Mouse (Mus musculus): ENCODE measurements around the gene Slc25a21. TPM values are rescaled to one million over a fixed set of nuclear protein-coding genes. Genes with fewer than 3 reads are reported as not detected.

Slc25a21 gene
- polyA plus RNA-seq, 1 experiment from 2014 or later, result not detected

DNA sequence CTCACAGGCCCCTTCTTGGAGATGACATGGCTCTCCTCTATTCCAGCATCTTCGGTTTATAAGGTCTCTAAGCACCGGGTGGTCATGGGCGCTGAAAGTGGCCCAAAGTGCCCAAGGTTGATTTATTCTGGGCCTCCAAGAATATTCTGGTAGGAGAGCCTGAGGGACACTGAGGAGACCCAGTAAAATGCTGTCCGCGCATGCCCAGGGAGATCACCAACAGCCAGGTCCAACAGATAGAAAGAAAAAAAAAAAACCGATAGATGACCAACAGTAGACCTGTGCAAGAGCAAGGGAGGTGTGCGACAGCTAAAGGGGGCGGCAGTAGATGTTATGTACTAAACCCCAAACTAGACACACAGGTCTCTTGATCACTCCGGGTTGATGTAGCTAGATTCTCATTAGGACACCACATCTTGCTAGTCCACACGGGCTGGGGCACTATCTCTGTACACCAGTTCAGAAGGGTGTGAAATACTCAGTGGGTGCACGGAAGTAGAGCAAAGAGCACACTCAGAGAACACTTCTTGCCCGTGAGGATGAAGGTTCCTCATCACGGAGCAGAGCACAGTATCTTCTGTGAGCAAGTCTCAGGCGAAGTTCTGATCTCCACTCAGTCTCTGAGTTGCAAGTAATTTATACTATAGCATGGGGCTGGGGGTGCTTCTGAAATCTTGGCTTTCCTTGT lies 503.7 kb downstream of the Slc25a21 start:
- ATAC-seq (no peak), DNase-seq (ENCODE audit: low spot score) (no peak)
- H3K4me2 ChIP-seq (ENCODE audit: low read length), result no peak overlapping the region
- H3K9ac ChIP-seq (ENCODE audit: low read length), result no peak overlapping the region
- peaks cover 98% of the 10 kb centered on the region for H3K27me3 ChIP-seq (replicated peaks; ENCODE audit: control insufficient read depth, insufficient read depth, low read length)
- WGBS, result 3% methylated on average over 14 of the region's 14 CpGs
- no peaks in the 10 kb centered on the region for H3K36me3 ChIP-seq (ENCODE audit: control insufficient read depth, insufficient read depth, low read length)
- H3K27ac ChIP-seq (ENCODE audit: low read depth, low read length), result no peak overlapping the region
- no peaks in the 10 kb centered on the region for H3K4me1 ChIP-seq (ENCODE audit: control insufficient read depth, insufficient read depth, low read length)
- no peaks in the 10 kb centered on the region for H3K9me3 ChIP-seq (replicated peaks; ENCODE audit: control insufficient read depth, low read length)
- H3K4me3 ChIP-seq (ENCODE audit: low read depth, low read length), result no peak overlapping the region

DNA sequence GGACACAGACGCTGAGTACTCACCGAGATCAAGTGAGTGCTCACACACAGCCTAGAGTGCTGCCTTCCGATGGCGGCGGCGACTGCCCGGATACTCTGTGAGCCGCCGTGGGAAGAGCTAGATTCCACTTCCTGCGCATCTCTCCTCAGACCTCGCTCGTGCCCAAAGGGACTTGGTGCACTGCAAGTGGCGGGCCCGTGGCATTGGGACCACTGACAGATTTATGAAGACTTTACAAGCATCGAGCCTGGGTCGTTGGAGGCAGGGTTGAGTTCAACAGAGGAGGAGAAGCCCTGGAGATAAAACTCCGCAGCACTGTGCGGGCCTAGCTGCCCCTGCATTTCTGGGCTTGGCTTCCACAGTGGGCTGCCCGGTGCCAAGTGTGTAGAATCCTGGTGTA lies 504.7 kb downstream of the Slc25a21 start:
- no peaks in the 10 kb centered on the region for H3K9me3 ChIP-seq (replicated peaks; ENCODE audit: control insufficient read depth, low read length)
- H3K4me1 ChIP-seq (ENCODE audit: control insufficient read depth, insufficient read depth, low read length), result no peaks in the 10 kb centered on the region
- H3K4me2 ChIP-seq (ENCODE audit: low read length), result no peak overlapping the region
- 2% methylated on average over 19 of the region's 19 CpGs for WGBS
- DNase-seq (ENCODE audit: low spot score), result no peak
- ATAC-seq, result no peak
- H3K36me3 ChIP-seq (ENCODE audit: control insufficient read depth, insufficient read depth, low read length), result no peaks in the 10 kb centered on the region
- no peak overlapping the region for H3K4me3 ChIP-seq (ENCODE audit: low read depth, low read length)
- peaks cover 95% of the 10 kb centered on the region for H3K27me3 ChIP-seq (replicated peaks; ENCODE audit: control insufficient read depth, insufficient read depth, low read length)
- no peak overlapping the region for H3K9ac ChIP-seq (ENCODE audit: low read length)
- no peak overlapping the region for H3K27ac ChIP-seq (ENCODE audit: low read depth, low read length)

GRCm38 (mm10) chr12:56691427-56692079 lies 505.7 kb downstream of the Slc25a21 start, which contains the start of gene Pax9:
Gene Pax9 (plus strand): TSS chr12:56691767.
- peaks cover 92% of the 10 kb centered on the region for H3K27me3 ChIP-seq (replicated peaks; ENCODE audit: control insufficient read depth, insufficient read depth, low read length)
- H3K9ac ChIP-seq (ENCODE audit: low read length), result no peak within 1 kb of the TSS
- ATAC-seq (no peak), DNase-seq (ENCODE audit: low spot score) (no peak)
- H3K36me3 ChIP-seq (ENCODE audit: control insufficient read depth, insufficient read depth, low read length), result no peaks in the 10 kb centered on the region
- no peaks in the 10 kb centered on the region for H3K4me1 ChIP-seq (ENCODE audit: control insufficient read depth, insufficient read depth, low read length)
- H3K4me2 ChIP-seq (ENCODE audit: low read length), result no peak within 1 kb of the TSS
- WGBS, result 0% methylated on average over 39 of the region's 40 CpGs
- no peak within 1 kb of the TSS for H3K4me3 ChIP-seq (ENCODE audit: low read depth, low read length)
- H3K27ac ChIP-seq (ENCODE audit: low read depth, low read length), result no peak within 1 kb of the TSS
- H3K9me3 ChIP-seq (replicated peaks; ENCODE audit: control insufficient read depth, low read length), result no peaks in the 10 kb centered on the region

- no peak overlapping the region for H3K4me3 ChIP-seq (ENCODE audit: low read depth, low read length)
- peaks cover 92% of the 10 kb centered on the region for H3K27me3 ChIP-seq (replicated peaks; ENCODE audit: control insufficient read depth, insufficient read depth, low read length)
- no peaks in the 10 kb centered on the region for H3K9me3 ChIP-seq (replicated peaks; ENCODE audit: control insufficient read depth, low read length)
- H3K4me2 ChIP-seq (ENCODE audit: low read length), result no peak overlapping the region
- H3K9ac ChIP-seq (ENCODE audit: low read length), result no peak overlapping the region
- H3K27ac ChIP-seq (ENCODE audit: low read depth, low read length), result no peak overlapping the region
- ATAC-seq (no peak), DNase-seq (ENCODE audit: low spot score) (no peak)
- no peaks in the 10 kb centered on the region for H3K4me1 ChIP-seq (ENCODE audit: control insufficient read depth, insufficient read depth, low read length)
- H3K36me3 ChIP-seq (ENCODE audit: control insufficient read depth, insufficient read depth, low read length), result no peaks in the 10 kb centered on the region
- WGBS, result under 1% methylated on average over 12 of the region's 12 CpGs
Measured at GRCm38 (mm10) chr12:56691001-56691400, 506.3 kb downstream of the Slc25a21 start.

DNA sequence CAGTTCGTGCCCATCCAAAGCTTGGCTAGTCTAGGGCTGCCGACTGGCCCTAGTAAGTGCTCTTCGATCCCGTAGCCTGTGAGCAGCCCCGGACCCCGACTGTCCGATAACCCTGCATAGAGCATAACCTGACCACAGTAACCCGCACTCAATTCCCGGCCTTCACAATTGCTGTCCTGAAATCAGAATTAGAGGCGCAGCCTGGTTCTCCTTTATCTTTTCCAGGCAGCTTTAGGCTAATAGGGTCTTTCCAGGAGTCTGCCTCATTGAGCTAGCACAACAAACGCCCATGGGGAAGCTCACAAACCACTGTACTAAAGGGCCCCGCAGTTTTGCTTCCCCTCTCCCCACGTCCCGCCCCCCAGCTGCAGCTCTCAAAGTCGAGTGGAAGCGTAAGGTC lies 506.9 kb downstream of the Slc25a21 start:
- no peak overlapping the region for H3K4me3 ChIP-seq (ENCODE audit: low read depth, low read length)
- no peak for DNase-seq (ENCODE audit: low spot score)
- peaks cover 92% of the 10 kb centered on the region for H3K27me3 ChIP-seq (replicated peaks; ENCODE audit: control insufficient read depth, insufficient read depth, low read length)
- H3K27ac ChIP-seq (ENCODE audit: low read depth, low read length), result no peak overlapping the region
- under 1% methylated on average over 16 of the region's 16 CpGs for WGBS
- H3K36me3 ChIP-seq (ENCODE audit: control insufficient read depth, insufficient read depth, low read length), result no peaks in the 10 kb centered on the region
- no peak overlapping the region for H3K4me2 ChIP-seq (ENCODE audit: low read length)
- no peak for ATAC-seq
- H3K4me1 ChIP-seq (ENCODE audit: control insufficient read depth, insufficient read depth, low read length), result no peaks in the 10 kb centered on the region
- H3K9me3 ChIP-seq (replicated peaks; ENCODE audit: control insufficient read depth, low read length), result no peaks in the 10 kb centered on the region
- no peak overlapping the region for H3K9ac ChIP-seq (ENCODE audit: low read length)

DNA sequence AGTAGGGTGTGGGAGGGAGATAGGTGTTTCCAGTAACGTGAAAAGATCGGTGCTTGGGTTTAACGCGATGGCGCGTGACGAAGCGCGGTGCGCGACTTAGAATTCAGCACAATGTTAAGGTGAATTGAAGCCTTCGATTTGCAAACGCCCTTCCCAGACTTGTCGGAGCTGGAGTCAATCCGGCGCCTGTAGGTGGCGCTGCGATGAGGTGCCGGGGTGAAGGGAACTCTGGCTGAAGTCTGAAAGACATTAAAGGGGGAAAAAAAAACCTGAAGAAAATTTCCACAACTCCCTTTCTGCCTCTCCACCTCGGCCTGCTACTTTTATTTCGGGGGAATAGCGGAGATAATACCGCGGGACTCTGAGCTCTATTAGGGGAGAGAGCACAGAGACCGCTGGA lies 507.5 kb downstream of the Slc25a21 start:
- H3K27ac ChIP-seq (ENCODE audit: low read depth, low read length), result no peak overlapping the region
- no peak overlapping the region for H3K4me3 ChIP-seq (ENCODE audit: low read depth, low read length)
- peaks cover 92% of the 10 kb centered on the region for H3K27me3 ChIP-seq (replicated peaks; ENCODE audit: control insufficient read depth, insufficient read depth, low read length)
- ATAC-seq, result peak; percentile 30; the same call in 1 of the 2 replicates
- no peak overlapping the region for H3K9ac ChIP-seq (ENCODE audit: low read length)
- H3K36me3 ChIP-seq (ENCODE audit: control insufficient read depth, insufficient read depth, low read length), result no peaks in the 10 kb centered on the region
- DNase-seq (ENCODE audit: low spot score), result peak; percentile 60
- H3K4me2 ChIP-seq (ENCODE audit: low read length), result no peak overlapping the region
- H3K9me3 ChIP-seq (replicated peaks; ENCODE audit: control insufficient read depth, low read length), result no peaks in the 10 kb centered on the region
- WGBS, result under 1% methylated on average over 25 of the region's 25 CpGs
- no peaks in the 10 kb centered on the region for H3K4me1 ChIP-seq (ENCODE audit: control insufficient read depth, insufficient read depth, low read length)

DNA sequence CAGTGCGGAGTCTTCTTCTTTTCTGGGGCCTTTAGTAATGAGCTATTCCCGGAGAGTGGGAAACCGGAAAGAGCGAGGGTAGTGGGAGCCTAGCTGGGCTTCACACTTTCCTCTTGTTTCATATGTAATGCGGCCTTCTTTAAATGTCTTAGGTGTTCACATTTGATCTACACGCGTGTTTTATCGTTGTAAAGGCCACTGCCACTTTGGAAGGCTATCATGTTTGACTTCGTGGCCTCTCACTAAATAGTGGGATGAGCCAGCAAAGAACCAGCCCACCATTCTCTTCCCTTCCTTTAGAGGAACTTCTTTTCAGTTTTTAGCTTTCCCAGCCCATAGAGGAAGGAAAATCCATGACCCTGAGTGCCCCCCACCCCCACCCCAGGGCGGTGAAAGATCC lies 507.9 kb downstream of the Slc25a21 start:
- H3K9me3 ChIP-seq (replicated peaks; ENCODE audit: control insufficient read depth, low read length), result no peaks in the 10 kb centered on the region
- H3K4me1 ChIP-seq (ENCODE audit: control insufficient read depth, insufficient read depth, low read length), result no peaks in the 10 kb centered on the region
- peaks cover 92% of the 10 kb centered on the region for H3K27me3 ChIP-seq (replicated peaks; ENCODE audit: control insufficient read depth, insufficient read depth, low read length)
- H3K4me2 ChIP-seq (ENCODE audit: low read length), result no peak overlapping the region
- H3K27ac ChIP-seq (ENCODE audit: low read depth, low read length), result no peak overlapping the region
- no peaks in the 10 kb centered on the region for H3K36me3 ChIP-seq (ENCODE audit: control insufficient read depth, insufficient read depth, low read length)
- 2% methylated on average over 10 of the region's 10 CpGs for WGBS
- no peak overlapping the region for H3K4me3 ChIP-seq (ENCODE audit: low read depth, low read length)
- ATAC-seq (no peak), DNase-seq (ENCODE audit: low spot score) (no peak)
- H3K9ac ChIP-seq (ENCODE audit: low read length), result no peak overlapping the region

DNA sequence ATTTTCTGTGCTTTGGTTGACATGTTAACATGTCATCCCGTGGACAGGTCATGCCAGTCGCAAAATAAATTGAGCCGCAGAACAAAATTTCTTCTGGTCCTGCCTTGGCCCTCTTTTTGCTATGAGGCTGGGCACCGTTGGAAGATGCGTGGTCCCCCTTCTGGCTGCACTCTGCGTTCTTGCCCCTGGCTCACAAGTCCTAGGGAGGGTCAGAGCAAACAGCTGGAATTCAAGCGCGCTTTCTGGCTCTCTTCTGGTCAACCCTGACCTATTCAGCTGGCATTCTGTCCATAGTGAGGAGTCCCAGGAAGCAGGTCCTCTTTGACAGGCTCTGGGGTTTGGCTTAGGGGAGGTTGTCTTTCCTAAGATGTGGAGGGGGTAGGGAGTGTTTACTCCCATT lies 508.4 kb downstream of the Slc25a21 start:
- no peak overlapping the region for H3K4me3 ChIP-seq (ENCODE audit: low read depth, low read length)
- H3K27me3 ChIP-seq (replicated peaks; ENCODE audit: control insufficient read depth, insufficient read depth, low read length), result peaks cover 93% of the 10 kb centered on the region
- DNase-seq (ENCODE audit: low spot score) (no peak), ATAC-seq (no peak)
- 3% methylated on average over 8 of the region's 8 CpGs for WGBS
- no peaks in the 10 kb centered on the region for H3K36me3 ChIP-seq (ENCODE audit: control insufficient read depth, insufficient read depth, low read length)
- H3K9me3 ChIP-seq (replicated peaks; ENCODE audit: control insufficient read depth, low read length), result no peaks in the 10 kb centered on the region
- no peak overlapping the region for H3K27ac ChIP-seq (ENCODE audit: low read depth, low read length)
- no peak overlapping the region for H3K9ac ChIP-seq (ENCODE audit: low read length)
- no peak overlapping the region for H3K4me2 ChIP-seq (ENCODE audit: low read length)
- no peaks in the 10 kb centered on the region for H3K4me1 ChIP-seq (ENCODE audit: control insufficient read depth, insufficient read depth, low read length)

DNA sequence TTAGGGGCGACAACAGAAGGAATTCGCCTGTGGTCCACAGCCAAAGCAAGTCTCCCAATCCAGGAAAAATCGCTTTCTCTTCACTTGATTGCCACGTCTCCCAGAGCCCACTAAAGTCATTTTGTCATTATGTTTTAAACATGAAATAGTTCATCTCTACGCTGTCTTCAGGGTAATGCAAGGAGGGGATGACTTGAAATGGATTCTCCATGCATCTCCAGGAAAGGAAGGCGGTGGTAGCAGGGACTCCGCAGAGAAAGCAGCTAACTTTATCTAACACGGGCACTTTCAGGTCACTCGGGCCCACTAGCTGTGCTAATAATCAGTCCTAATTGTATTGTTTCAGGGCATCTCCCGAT lies 508.8 kb downstream of the Slc25a21 start:
- no peak for DNase-seq (ENCODE audit: low spot score)
- peaks cover 93% of the 10 kb centered on the region for H3K27me3 ChIP-seq (replicated peaks; ENCODE audit: control insufficient read depth, insufficient read depth, low read length)

More for the DNA sequence above, 508.8 kb downstream of the Slc25a21 start:
- H3K27ac ChIP-seq (ENCODE audit: low read depth, low read length), result no peak overlapping the region
- ATAC-seq, result no peak
- no peaks in the 10 kb centered on the region for H3K4me1 ChIP-seq (ENCODE audit: control insufficient read depth, insufficient read depth, low read length)
- H3K9ac ChIP-seq (ENCODE audit: low read length), result no peak overlapping the region
- no peak overlapping the region for H3K4me2 ChIP-seq (ENCODE audit: low read length)
- no peak overlapping the region for H3K4me3 ChIP-seq (ENCODE audit: low read depth, low read length)
- WGBS, result 2% methylated on average over 10 of the region's 10 CpGs
- H3K9me3 ChIP-seq (replicated peaks; ENCODE audit: control insufficient read depth, low read length), result no peaks in the 10 kb centered on the region
- no peaks in the 10 kb centered on the region for H3K36me3 ChIP-seq (ENCODE audit: control insufficient read depth, insufficient read depth, low read length)

All from forebrain, embryonic 14.5 days (tissue).